Mouse (Mus musculus) c-Kit-positive CD71-negative TER-119-negative erythroid progenitor cells, embryonic 14.5 days (primary cell): ENCODE measurements around the gene Cipc.

ENCODE experiments used
- DNase-seq: peaks from one replicate; pipeline ENCODE4 v3.0.0-alpha.2; 2013; ENCODE audit warnings: low read depth

Cipc gene

GRCm38 (mm10) chr12:86931919-86932574, 14.8 kb upstream of the Cipc start:
- no peak for DNase-seq

- DNase-seq = no peak
Measured at GRCm38 (mm10) chr12:86932575-86932952, 14.3 kb upstream of the Cipc start.

GRCm38 (mm10) chr12:86934748-86935147, 12.1 kb upstream of the Cipc start:
- no peak for DNase-seq

GRCm38 (mm10) chr12:86935692-86936282, 11.1 kb upstream of the Cipc start:
- DNase-seq = no peak

- DNase-seq = no peak
Measured at GRCm38 (mm10) chr12:86936587-86937343, 10.1 kb upstream of the Cipc start.

- DNase-seq = no peak
Measured at GRCm38 (mm10) chr12:86938571-86938970, 8.3 kb upstream of the Cipc start.

- no peak for DNase-seq
Measured at GRCm38 (mm10) chr12:86941173-86941572, 5.7 kb upstream of the Cipc start.

GRCm38 (mm10) chr12:86941734-86942486, 4.9 kb upstream of the Cipc start:
- no peak for DNase-seq

- no peak for DNase-seq
Measured at GRCm38 (mm10) chr12:86943421-86943820, 3.4 kb upstream of the Cipc start.

- peak; percentile 85 for DNase-seq
Measured at GRCm38 (mm10) chr12:86945126-86945525, 1.7 kb upstream of the Cipc start.

GRCm38 (mm10) chr12:86946301-86946781, 502 bp upstream of the Cipc start:
- no peak for DNase-seq

- no peak for DNase-seq
Measured at GRCm38 (mm10) chr12:86947681-86948401, 998 bp downstream of the Cipc start.

- DNase-seq = no peak
Measured at GRCm38 (mm10) chr12:86948627-86949026, 1.8 kb downstream of the Cipc start.

GRCm38 (mm10) chr12:86949501-86949900, 2.7 kb downstream of the Cipc start:
- no peak for DNase-seq

GRCm38 (mm10) chr12:86950161-86950960, 3.5 kb downstream of the Cipc start:
- no peak for DNase-seq

GRCm38 (mm10) chr12:86950961-86951360, 4.1 kb downstream of the Cipc start:
- DNase-seq = no peak

GRCm38 (mm10) chr12:86952331-86952850, 5.5 kb downstream of the Cipc start:
- no peak for DNase-seq

GRCm38 (mm10) chr12:86955894-86956293, 9.1 kb downstream of the Cipc start:
- no peak for DNase-seq

- DNase-seq = no peak
Measured at GRCm38 (mm10) chr12:86958558-86958957, 11.7 kb downstream of the Cipc start.

GRCm38 (mm10) chr12:86959661-86960060, 12.8 kb downstream of the Cipc start:
- DNase-seq = no peak

GRCm38 (mm10) chr12:86960138-86960537, 13.3 kb downstream of the Cipc start:
- no peak for DNase-seq
